Mouse (Mus musculus) liver, postnatal 0 days (tissue): ENCODE measurements at regions not wholly inside any gene's neighbourhood (a gene's known extent, or its start where the extent isn't known, plus 50 kb on each side); places are given as distances from the start of the nearest gene placed in this dataset.

Source experiments
- ATAC-seq: fragments of 200-750 bp; cut with Nextera tagmentation; 2 replicates; pipeline ENCODE4 v1.8.0; 2017; ENCODE audit warnings: mild to moderate bottlenecking, moderate library complexity
- DNase-seq: peaks from one replicate; pipeline ENCODE4 v3.0.0-alpha.2; 2016
- H3K27ac ChIP-seq: fragments of 300-500 bp; sonication (generic); 2 replicates; pipeline ENCODE4 v1.5.1; 2014; ENCODE audit warnings: antibody characterized with exemption, moderate library complexity, mild to moderate bottlenecking, low read depth
- H3K27me3 ChIP-seq: fragments of 300-500 bp; sonication (generic); 2 replicates; pipeline ENCODE4 v1.6.1; 2014; ENCODE audit warnings: low read length, control low read depth, mixed read lengths; ENCODE audit not compliant: insufficient read depth
- H3K36me3 ChIP-seq: fragments of 300-500 bp; sonication (generic); replicated peaks from 2 replicates; pipeline ENCODE4 v1.6.1; 2014; ENCODE audit warnings: mild to moderate bottlenecking, control low read depth, low read length, moderate library complexity, mixed read lengths; ENCODE audit not compliant: insufficient read depth
- H3K4me1 ChIP-seq: fragments of 300-500 bp; sonication (generic); 2 replicates; pipeline ENCODE4 v1.6.1; 2014; ENCODE audit warnings: antibody characterized with exemption, mild to moderate bottlenecking, control low read depth; ENCODE audit not compliant: insufficient read depth
- H3K4me2 ChIP-seq: fragments of 300-500 bp; sonication (generic); 2 replicates; pipeline ENCODE4 v1.6.1; 2014; ENCODE audit warnings: low read depth, mild to moderate bottlenecking, low read length, moderate library complexity, mixed read lengths
- H3K4me3 ChIP-seq: fragments of 300-500 bp; sonication (generic); 2 replicates; pipeline ENCODE4 v1.5.1; 2014; ENCODE audit warnings: low read depth, low read length
- H3K9ac ChIP-seq: fragments of 300-500 bp; sonication (generic); replicated peaks from 2 replicates; pipeline ENCODE4 v1.6.1; 2014; ENCODE audit warnings: mild to moderate bottlenecking, moderate library complexity
- H3K9me3 ChIP-seq: fragments of 300-500 bp; sonication (generic); 2 replicates; pipeline ENCODE4 v1.6.1; 2016; ENCODE audit warnings: mild to moderate bottlenecking, control low read depth, low read length, mixed read lengths
- CTCF ChIP-seq: sonication (generic); IDR thresholded peaks from 2 replicates; pipeline ENCODE4 v1.5.1; 2016; ENCODE audit warnings: antibody characterized with exemption, low read depth
- EP300 ChIP-seq: IDR thresholded peaks from 2 replicates; pipeline ENCODE4 v1.6.1; 2016; ENCODE audit warnings: antibody characterized with exemption, low read depth, mild to moderate bottlenecking
- WGBS: fragments of 180-500 bp; shearing (Covaris S2); extraction: QIAGEN DNeasy Blood & Tissue Kit; methylation state at CpG from one replicate; pipeline ENCODE4 v1.1.7; 2014; ENCODE audit not compliant: insufficient replicate concordance; 5-methylcytosine and 5-hydroxymethylcytosine counted together

DNA sequence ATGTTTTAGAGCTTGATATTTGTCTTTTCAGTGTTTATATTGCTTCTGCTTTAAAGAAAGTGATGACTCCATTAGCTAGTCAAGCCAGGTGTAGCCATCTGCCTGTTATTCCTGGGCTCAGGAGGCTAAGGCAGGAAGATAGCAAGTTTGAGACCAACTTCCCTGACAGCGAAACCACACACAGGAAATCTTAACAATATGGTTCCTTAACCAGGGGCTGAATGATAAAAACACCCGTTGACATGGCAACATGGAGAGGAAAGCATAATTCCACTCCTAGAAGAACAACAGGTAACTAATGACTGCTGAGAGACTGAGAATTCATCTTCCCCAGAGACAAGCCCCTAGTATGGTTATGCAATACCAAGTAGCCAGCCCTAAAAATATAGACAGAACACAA lies 553.6 kb upstream of the Acvr2a start:
- Histone ChIP-seq H3K4me3 (no peak overlapping the region), H3K27me3 (no peaks in the 10 kb centered on the region), H3K4me2 (no peak overlapping the region), H3K4me1 (no peaks in the 10 kb centered on the region), H3K36me3 (no peaks in the 10 kb centered on the region), H3K9ac (no peak overlapping the region), H3K27ac (no peak overlapping the region), H3K9me3 (no peaks in the 10 kb centered on the region)
- WGBS = 26% methylated on average over 2 of the region's 2 CpGs
- ATAC-seq = no peak
- no peak for DNase-seq
- TF ChIP-seq CTCF (no peak), EP300 (no peak)
